Mouse (Mus musculus): Measurements from ENCODE around the gene 1700028P14Rik. TPM values are rescaled to one million over a fixed set of nuclear protein-coding genes. Genes with fewer than 3 reads are reported as not detected.

1700028P14Rik gene
- polyA plus RNA-seq, 1 experiment from 2014 or later: not detected

DNA sequence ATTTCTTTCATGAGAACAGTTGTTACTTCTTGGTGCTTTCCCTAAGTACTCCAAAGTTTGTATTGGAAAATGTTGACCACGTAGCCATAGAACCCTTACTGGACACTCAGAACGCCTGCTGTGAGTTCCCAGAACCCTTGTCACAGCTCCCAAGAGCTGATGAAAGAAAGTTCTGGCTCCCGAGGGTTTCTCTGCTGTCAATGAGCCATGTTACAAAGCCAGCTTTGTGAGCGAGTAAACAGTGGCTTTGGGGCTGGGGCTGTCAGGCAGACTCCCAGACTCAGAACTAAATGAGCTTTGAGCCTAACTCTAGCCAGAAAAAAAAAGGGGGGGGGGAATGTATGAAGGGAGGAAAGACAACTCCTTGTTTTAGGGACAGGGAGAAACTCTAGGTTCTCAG is 120.7 kb downstream of the 1700028P14Rik start:
- 51% methylated on average over 4 of the region's 4 CpGs for WGBS
- Histone ChIP-seq H3K4me3 (ENCODE audit: low read depth, low read length) (no peak overlapping the region), H3K36me3 (ENCODE audit: control insufficient read depth, insufficient read depth, low read length) (no peaks in the 10 kb centered on the region), H3K4me1 (ENCODE audit: control insufficient read depth, insufficient read depth, low read length) (no peaks in the 10 kb centered on the region), H3K9me3 (ENCODE audit: control insufficient read depth, low read depth, low read length) (no peaks in the 10 kb centered on the region), H3K27ac (ENCODE audit: low read length) (no peak overlapping the region), H3K27me3 (ENCODE audit: control insufficient read depth, insufficient read depth, low read length) (no peaks in the 10 kb centered on the region), H3K9ac (replicated peaks; ENCODE audit: low read depth, low read length) (no peak overlapping the region), H3K4me2 (replicated peaks; ENCODE audit: low read depth, low read length) (no peak overlapping the region)
- ATAC-seq (ENCODE audit: insufficient number of reproducible peaks, insufficient read depth, low FRiP score, low read depth): no peak

DNA sequence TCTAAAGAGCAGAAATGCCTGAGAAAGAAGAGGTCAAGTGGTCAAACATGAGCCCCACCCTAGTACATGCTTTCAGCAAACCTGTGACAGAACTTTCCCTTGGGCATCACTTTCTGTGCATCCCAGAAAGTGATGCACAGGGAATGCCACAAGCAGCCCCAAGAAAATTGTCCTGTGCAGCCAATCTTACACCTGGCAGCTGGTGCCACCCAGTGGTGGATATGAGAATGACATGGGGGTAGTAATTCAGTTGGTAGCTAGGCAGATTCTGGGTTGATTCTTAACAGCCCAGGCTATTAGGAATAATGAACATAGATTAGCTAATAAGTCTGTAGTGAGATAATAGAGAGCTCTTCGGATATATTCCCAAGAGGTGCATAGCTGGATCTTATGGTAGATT is 128.9 kb downstream of the 1700028P14Rik start:
- no peaks in the 10 kb centered on the region for H3K27me3 ChIP-seq (ENCODE audit: control insufficient read depth, insufficient read depth, low read length)
- H3K4me2 ChIP-seq (replicated peaks; ENCODE audit: low read depth, low read length): no peak overlapping the region
- H3K4me3 ChIP-seq (ENCODE audit: low read depth, low read length): no peak overlapping the region
- no peaks in the 10 kb centered on the region for H3K4me1 ChIP-seq (ENCODE audit: control insufficient read depth, insufficient read depth, low read length)
- H3K9ac ChIP-seq (replicated peaks; ENCODE audit: low read depth, low read length): no peak overlapping the region
- no peak for ATAC-seq (ENCODE audit: insufficient number of reproducible peaks, insufficient read depth, low FRiP score, low read depth)
- 10% methylated on average over 1 of the region's 1 CpGs for WGBS
- no peak overlapping the region for H3K27ac ChIP-seq (ENCODE audit: low read length)
- no peaks in the 10 kb centered on the region for H3K9me3 ChIP-seq (ENCODE audit: control insufficient read depth, low read depth, low read length)
- no peaks in the 10 kb centered on the region for H3K36me3 ChIP-seq (ENCODE audit: control insufficient read depth, insufficient read depth, low read length)

DNA sequence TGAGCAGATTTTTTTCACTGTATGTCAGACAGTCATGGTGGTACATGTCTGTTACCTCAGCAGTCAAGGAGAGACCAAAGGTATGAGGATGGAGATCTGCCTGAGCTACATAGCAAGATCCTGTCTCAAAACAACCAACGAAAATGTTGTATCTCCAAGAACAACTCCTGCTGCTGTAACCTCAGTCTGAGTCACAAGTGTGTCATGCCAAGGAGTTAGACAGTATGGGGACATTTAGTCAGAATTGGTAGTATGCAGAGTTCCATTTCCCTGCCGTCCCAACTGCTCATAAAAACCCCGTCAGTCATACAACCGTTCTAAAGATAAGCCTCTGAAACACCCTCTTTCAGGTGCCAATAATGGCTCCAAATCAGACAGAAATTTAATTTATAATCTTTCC is 130.8 kb downstream of the 1700028P14Rik start:
- Histone ChIP-seq H3K9ac (replicated peaks; ENCODE audit: low read depth, low read length) (no peak overlapping the region), H3K4me3 (ENCODE audit: low read depth, low read length) (no peak overlapping the region), H3K27ac (ENCODE audit: low read length) (no peak overlapping the region), H3K4me2 (replicated peaks; ENCODE audit: low read depth, low read length) (no peak overlapping the region), H3K36me3 (ENCODE audit: control insufficient read depth, insufficient read depth, low read length) (no peaks in the 10 kb centered on the region), H3K9me3 (ENCODE audit: control insufficient read depth, low read depth, low read length) (no peaks in the 10 kb centered on the region), H3K4me1 (ENCODE audit: control insufficient read depth, insufficient read depth, low read length) (no peaks in the 10 kb centered on the region), H3K27me3 (ENCODE audit: control insufficient read depth, insufficient read depth, low read length) (no peaks in the 10 kb centered on the region)
- 79% methylated on average over 4 of the region's 4 CpGs for WGBS
- no peak for ATAC-seq (ENCODE audit: insufficient number of reproducible peaks, insufficient read depth, low FRiP score, low read depth)

DNA sequence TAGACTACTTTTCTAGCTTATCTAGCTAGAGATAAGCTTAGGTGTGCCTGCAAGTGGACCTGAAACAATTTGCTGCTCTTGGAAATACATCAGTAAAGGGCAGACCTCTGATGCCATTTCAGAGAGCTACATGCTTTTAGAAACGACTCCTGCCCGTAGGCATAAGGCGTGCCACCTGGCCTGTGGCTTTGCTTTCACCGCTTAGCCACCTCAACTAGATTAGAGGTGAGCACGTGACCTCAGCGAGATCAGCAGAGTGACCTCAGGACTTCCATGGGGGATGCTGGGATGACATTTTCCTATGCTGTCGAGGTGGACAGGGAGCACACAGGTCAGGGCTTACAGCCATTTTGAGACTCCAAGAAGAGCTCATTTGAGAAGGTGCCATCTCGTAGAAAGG is 131.5 kb downstream of the 1700028P14Rik start:
- Histone ChIP-seq H3K4me2 (replicated peaks; ENCODE audit: low read depth, low read length) (no peak overlapping the region), H3K9me3 (ENCODE audit: control insufficient read depth, low read depth, low read length) (no peaks in the 10 kb centered on the region), H3K27ac (ENCODE audit: low read length) (no peak overlapping the region), H3K4me1 (ENCODE audit: control insufficient read depth, insufficient read depth, low read length) (no peaks in the 10 kb centered on the region), H3K36me3 (ENCODE audit: control insufficient read depth, insufficient read depth, low read length) (no peaks in the 10 kb centered on the region), H3K9ac (replicated peaks; ENCODE audit: low read depth, low read length) (no peak overlapping the region), H3K27me3 (ENCODE audit: control insufficient read depth, insufficient read depth, low read length) (no peaks in the 10 kb centered on the region), H3K4me3 (ENCODE audit: low read depth, low read length) (no peak overlapping the region)
- no peak for ATAC-seq (ENCODE audit: insufficient number of reproducible peaks, insufficient read depth, low FRiP score, low read depth)
- 85% methylated on average over 8 of the region's 8 CpGs for WGBS

DNA sequence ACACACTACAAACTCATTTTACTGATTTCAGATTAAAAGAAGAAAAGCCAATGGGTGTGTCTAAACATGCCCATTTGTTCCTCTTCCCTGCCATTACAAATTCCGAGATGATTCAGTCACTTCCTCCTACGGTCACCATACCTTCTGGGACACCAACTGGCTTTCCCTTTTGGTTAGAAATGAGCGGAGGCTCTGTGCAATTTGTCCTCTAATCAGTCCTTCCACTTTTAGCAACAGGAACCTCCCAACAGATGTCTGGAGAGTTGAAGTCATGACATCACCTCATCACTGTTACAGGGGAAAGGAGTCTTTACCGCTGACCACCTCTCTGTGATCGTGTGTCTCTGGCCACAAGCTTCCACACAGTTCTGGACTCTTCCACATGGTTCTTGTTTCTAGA is 132.0 kb downstream of the 1700028P14Rik start:
- Histone ChIP-seq H3K9ac (replicated peaks; ENCODE audit: low read depth, low read length) (no peak overlapping the region), H3K27me3 (ENCODE audit: control insufficient read depth, insufficient read depth, low read length) (no peaks in the 10 kb centered on the region), H3K4me1 (ENCODE audit: control insufficient read depth, insufficient read depth, low read length) (no peaks in the 10 kb centered on the region), H3K9me3 (ENCODE audit: control insufficient read depth, low read depth, low read length) (no peaks in the 10 kb centered on the region), H3K36me3 (ENCODE audit: control insufficient read depth, insufficient read depth, low read length) (no peaks in the 10 kb centered on the region), H3K4me2 (replicated peaks; ENCODE audit: low read depth, low read length) (no peak overlapping the region), H3K27ac (ENCODE audit: low read length) (no peak overlapping the region), H3K4me3 (ENCODE audit: low read depth, low read length) (no peak overlapping the region)
- ATAC-seq (ENCODE audit: insufficient number of reproducible peaks, insufficient read depth, low FRiP score, low read depth): no peak
- 74% methylated on average over 5 of the region's 5 CpGs for WGBS

DNA sequence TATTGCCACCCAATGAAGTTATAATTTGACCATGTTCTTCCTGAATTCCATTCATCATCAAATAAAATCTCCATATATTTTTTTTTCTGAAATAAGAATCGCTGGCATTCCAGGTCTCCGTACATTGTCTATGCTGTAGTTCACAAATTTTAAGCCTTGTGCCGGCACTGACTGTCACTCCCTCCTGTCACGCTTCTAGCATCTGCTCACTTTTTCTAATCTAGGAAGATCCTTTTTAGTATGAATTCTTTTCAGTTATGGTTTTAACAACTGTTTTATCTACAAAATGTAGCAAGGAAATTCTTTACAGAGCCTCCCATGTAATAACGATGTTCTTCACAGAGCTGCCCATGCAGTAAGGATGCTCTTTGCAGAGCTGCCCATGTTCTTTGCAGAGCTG is 134.1 kb downstream of the 1700028P14Rik start:
- H3K36me3 ChIP-seq (ENCODE audit: control insufficient read depth, insufficient read depth, low read length): no peaks in the 10 kb centered on the region
- no peak overlapping the region for H3K27ac ChIP-seq (ENCODE audit: low read length)
- H3K4me3 ChIP-seq (ENCODE audit: low read depth, low read length): no peak overlapping the region
- no peak overlapping the region for H3K9ac ChIP-seq (replicated peaks; ENCODE audit: low read depth, low read length)
- no peaks in the 10 kb centered on the region for H3K27me3 ChIP-seq (ENCODE audit: control insufficient read depth, insufficient read depth, low read length)
- ATAC-seq (ENCODE audit: insufficient number of reproducible peaks, insufficient read depth, low FRiP score, low read depth): no peak
- H3K4me2 ChIP-seq (replicated peaks; ENCODE audit: low read depth, low read length): no peak overlapping the region
- H3K4me1 ChIP-seq (ENCODE audit: control insufficient read depth, insufficient read depth, low read length): no peaks in the 10 kb centered on the region
- no peaks in the 10 kb centered on the region for H3K9me3 ChIP-seq (ENCODE audit: control insufficient read depth, low read depth, low read length)
- 94% methylated on average over 5 of the region's 5 CpGs for WGBS

DNA sequence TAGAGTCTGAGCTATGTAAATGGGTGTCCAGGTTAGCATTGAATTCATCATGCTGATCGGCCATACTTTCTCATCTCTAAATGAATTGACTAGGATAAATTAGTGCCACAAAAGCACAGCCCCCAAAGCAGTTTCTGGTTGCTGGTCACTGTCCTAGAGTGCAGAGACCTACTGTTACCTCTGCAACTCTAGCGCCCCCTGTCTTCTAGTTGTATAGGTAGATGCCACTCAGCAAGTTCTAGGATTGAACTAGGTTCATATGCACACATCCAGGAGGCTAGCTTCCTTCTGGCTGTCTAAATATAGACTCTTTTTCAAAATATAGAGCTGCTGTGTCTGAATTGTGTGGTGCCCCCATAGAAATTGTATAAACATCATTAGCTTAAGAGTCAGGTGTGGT is 141.3 kb downstream of the 1700028P14Rik start:
- H3K27ac ChIP-seq (ENCODE audit: low read length): no peak overlapping the region
- no peaks in the 10 kb centered on the region for H3K4me1 ChIP-seq (ENCODE audit: control insufficient read depth, insufficient read depth, low read length)
- no peaks in the 10 kb centered on the region for H3K27me3 ChIP-seq (ENCODE audit: control insufficient read depth, insufficient read depth, low read length)
- H3K36me3 ChIP-seq (ENCODE audit: control insufficient read depth, insufficient read depth, low read length): no peaks in the 10 kb centered on the region
- WGBS: 53% methylated on average over 2 of the region's 2 CpGs
- H3K9me3 ChIP-seq (ENCODE audit: control insufficient read depth, low read depth, low read length): no peaks in the 10 kb centered on the region
- ATAC-seq (ENCODE audit: insufficient number of reproducible peaks, insufficient read depth, low FRiP score, low read depth): no peak
- no peak overlapping the region for H3K4me3 ChIP-seq (ENCODE audit: low read depth, low read length)
- H3K4me2 ChIP-seq (replicated peaks; ENCODE audit: low read depth, low read length): no peak overlapping the region
- H3K9ac ChIP-seq (replicated peaks; ENCODE audit: low read depth, low read length): no peak overlapping the region

Other genes starting within 250 kb of the 1700028P14Rik start
- gene Mamdc2, start 204.4 kb downstream of the 1700028P14Rik start, polyA plus RNA-seq (2014; fragmentation: Nextera tagmentation; extraction: Ambion mirVana): 5.0 and 5.3 TPM in 2 replicates
- gene Ptar1, start 34.6 kb upstream of the 1700028P14Rik start, polyA plus RNA-seq (2014; fragmentation: Nextera tagmentation; extraction: Ambion mirVana): 12.1 and 15.0 TPM in 2 replicates
- 0.75 and 0.86 TPM in 2 replicates for gene Apba1, start 106.1 kb upstream of the 1700028P14Rik start, polyA plus RNA-seq (2014; fragmentation: Nextera tagmentation; extraction: Ambion mirVana)

Measured in stomach, embryonic 14.5 days (tissue).